Mouse (Mus musculus): ENCODE results near the gene Csrnp3. TPM values are rescaled to one million over a fixed set of nuclear protein-coding genes. Genes with fewer than 3 reads are reported as not detected.
"Not testable (repeated sequence)": the region's sequence is repeated elsewhere in the genome, so short reads cannot be mapped to it uniquely, and the experiment has no call there.

Gene Csrnp3
- polyA plus RNA-seq (2012; rRNA removed) = 0.08 and 0.11 TPM in 2 replicates

- no peak for DNase-seq (ENCODE audit: low read depth)
Observed at GRCm38 (mm10) chr2:65845551-65845950, at the start of gene Csrnp3. TSS of gene Csrnp3 (plus strand) at chr2:65845767.

GRCm38 (mm10) chr2:65801054-65801709 is 44.4 kb upstream of the Csrnp3 start:
- DNase-seq (ENCODE audit: low read depth) = no peak

- no peak for DNase-seq (ENCODE audit: low read depth)
Observed at GRCm38 (mm10) chr2:65806556-65806955, 39.0 kb upstream of the Csrnp3 start.

GRCm38 (mm10) chr2:65811203-65811602 is 34.4 kb upstream of the Csrnp3 start:
- not testable (repeated sequence) for DNase-seq (ENCODE audit: low read depth)

- no peak for DNase-seq (ENCODE audit: low read depth)
Observed at GRCm38 (mm10) chr2:65818080-65818796, 27.3 kb upstream of the Csrnp3 start.

- DNase-seq (ENCODE audit: low read depth) = no peak
Observed at GRCm38 (mm10) chr2:65820114-65820769, 25.3 kb upstream of the Csrnp3 start.

- DNase-seq (ENCODE audit: low read depth) = no peak
Observed at GRCm38 (mm10) chr2:65826314-65826713, 19.3 kb upstream of the Csrnp3 start.

GRCm38 (mm10) chr2:65826801-65827200 is 18.8 kb upstream of the Csrnp3 start:
- DNase-seq (ENCODE audit: low read depth) = no peak

GRCm38 (mm10) chr2:65828699-65829098 is 16.9 kb upstream of the Csrnp3 start:
- DNase-seq (ENCODE audit: low read depth) = no peak

GRCm38 (mm10) chr2:65832738-65833395 is 12.7 kb upstream of the Csrnp3 start:
- no peak for DNase-seq (ENCODE audit: low read depth)

- no peak for DNase-seq (ENCODE audit: low read depth)
Observed at GRCm38 (mm10) chr2:65833421-65833820, 12.1 kb upstream of the Csrnp3 start.

- DNase-seq (ENCODE audit: low read depth) = no peak
Observed at GRCm38 (mm10) chr2:65841606-65842005, 4.0 kb upstream of the Csrnp3 start.

- DNase-seq (ENCODE audit: low read depth) = no peak
Observed at GRCm38 (mm10) chr2:65842356-65842755, 3.2 kb upstream of the Csrnp3 start.

GRCm38 (mm10) chr2:65846000-65846755 is 611 bp downstream of the Csrnp3 start:
- DNase-seq (ENCODE audit: low read depth) = no peak

- DNase-seq (ENCODE audit: low read depth) = no peak
Observed at GRCm38 (mm10) chr2:65847463-65848110, 2.0 kb downstream of the Csrnp3 start.

GRCm38 (mm10) chr2:65848706-65849105 is 3.1 kb downstream of the Csrnp3 start:
- no peak for DNase-seq (ENCODE audit: low read depth)

GRCm38 (mm10) chr2:65850282-65850681 is 4.7 kb downstream of the Csrnp3 start:
- not testable (repeated sequence) for DNase-seq (ENCODE audit: low read depth)

GRCm38 (mm10) chr2:65856791-65857190 is 11.2 kb downstream of the Csrnp3 start:
- no peak for DNase-seq (ENCODE audit: low read depth)

- no peak for DNase-seq (ENCODE audit: low read depth)
Observed at GRCm38 (mm10) chr2:65859767-65860727, 14.5 kb downstream of the Csrnp3 start.

All from gonadal fat pad, adult 2 months (tissue).